Mouse (Mus musculus): ENCODE results near the gene Cfap126.
"Not testable (repeated sequence)": the region's sequence is repeated elsewhere in the genome, so short reads cannot be mapped to it uniquely, and the experiment has no call there.

Cfap126 gene

DNA sequence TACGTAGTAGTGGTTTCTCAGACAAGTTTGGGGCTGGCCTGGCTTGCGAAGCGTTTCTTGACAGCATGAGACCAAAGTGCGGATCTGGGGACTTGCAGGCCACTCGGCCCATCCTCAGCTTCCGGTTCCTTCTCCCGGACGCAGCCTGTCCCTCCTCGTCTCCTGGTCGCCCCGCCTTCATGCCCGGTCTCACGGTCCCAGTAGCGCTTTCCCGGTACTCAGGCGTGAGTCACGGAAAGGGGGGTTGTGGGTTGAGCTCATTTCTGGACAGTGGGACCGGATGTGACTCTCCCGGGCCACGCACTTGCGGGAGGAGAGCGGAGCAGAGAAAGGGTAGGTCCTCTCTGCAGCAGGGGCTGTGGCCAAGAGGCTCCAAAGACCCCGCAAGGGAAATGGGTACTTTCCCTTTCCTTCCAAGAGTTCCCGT lies at the start of gene Cfap126:
Gene Cfap126, plus strand, starts transcription at position 46 of the 427 bp plus-strand sequence.
- peak; percentile 72 to 86 for DNase-seq

GRCm38 (mm10) chr1:171064491-171065242 lies 49.1 kb upstream of the Cfap126 start, which contains the start of gene Fcgr3:
TSS of gene Fcgr3 (minus strand) at chr1:171064935.
- DNase-seq: peak; percentile 40 to 66

- DNase-seq: not testable (repeated sequence)
These were observed 48.5 kb upstream of the Cfap126 start for GRCm38 (mm10) chr1:171065243-171065587.

- DNase-seq: peak in 1 of 2 experiments; percentile 30
These were observed 48.0 kb upstream of the Cfap126 start for GRCm38 (mm10) chr1:171065768-171066167.

DNA sequence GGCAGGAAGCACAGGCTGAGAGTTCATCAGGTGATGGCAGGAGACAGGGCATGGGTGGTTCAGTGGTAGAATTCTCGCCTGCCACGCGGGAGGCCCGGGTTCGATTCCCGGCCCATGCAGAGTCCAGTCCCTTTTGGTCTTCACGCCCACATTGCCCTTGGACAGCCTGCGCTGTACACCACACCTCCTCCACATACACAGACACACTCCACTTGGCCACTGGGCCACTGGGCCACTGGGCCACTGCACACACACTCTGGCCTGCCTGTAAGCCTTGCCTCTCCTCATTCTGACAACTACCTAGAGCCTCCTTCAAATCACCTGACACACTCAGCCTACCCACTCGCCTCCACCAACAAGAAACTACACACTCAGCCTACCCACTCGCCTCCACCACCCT lies 47.1 kb upstream of the Cfap126 start:
- DNase-seq: not testable (repeated sequence)

DNA sequence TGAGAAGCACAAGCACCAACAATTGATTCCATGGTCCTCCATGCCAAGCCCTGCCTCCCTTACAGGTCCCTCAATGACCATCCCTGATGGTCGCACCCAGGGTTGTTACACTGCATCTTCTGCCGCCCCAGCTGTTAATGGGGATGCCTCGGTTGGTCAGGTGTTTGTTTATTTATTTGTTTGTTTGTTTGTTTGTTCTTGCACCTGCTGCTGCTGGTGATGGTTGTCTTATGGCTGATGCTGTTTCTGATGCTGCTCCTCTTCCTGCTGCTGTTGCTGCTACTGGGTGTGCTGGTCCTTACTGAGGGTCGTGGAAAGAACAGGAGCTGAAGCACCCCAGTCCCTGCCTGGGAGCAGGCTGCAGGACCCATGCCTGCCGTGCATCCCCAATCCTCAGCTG lies 45.8 kb upstream of the Cfap126 start:
- DNase-seq: not testable (repeated sequence)

DNA sequence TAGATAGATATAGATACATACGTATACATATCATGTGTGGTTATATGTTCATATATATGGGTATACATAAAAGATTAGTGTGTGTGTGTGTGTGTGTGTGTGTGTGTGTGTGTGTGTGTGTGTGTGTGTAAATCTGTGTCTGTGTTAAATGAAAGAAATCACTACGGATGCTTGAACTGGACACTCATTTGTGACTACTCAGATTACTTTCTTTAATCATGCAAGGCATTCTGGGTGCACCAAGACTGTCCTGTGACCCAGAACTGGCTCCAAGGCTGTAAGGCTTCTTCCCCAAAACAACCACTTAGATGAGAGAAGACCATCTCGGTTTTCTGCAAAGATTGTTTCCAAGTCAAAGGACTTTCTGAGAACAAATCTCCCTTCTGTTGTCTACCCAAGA lies 44.2 kb upstream of the Cfap126 start:
- DNase-seq: not testable (repeated sequence)

GRCm38 (mm10) chr1:171070879-171071278 lies 42.8 kb upstream of the Cfap126 start:
- not testable (repeated sequence) for DNase-seq

GRCm38 (mm10) chr1:171071726-171072125 lies 42.0 kb upstream of the Cfap126 start:
- DNase-seq: not testable (repeated sequence)

DNA sequence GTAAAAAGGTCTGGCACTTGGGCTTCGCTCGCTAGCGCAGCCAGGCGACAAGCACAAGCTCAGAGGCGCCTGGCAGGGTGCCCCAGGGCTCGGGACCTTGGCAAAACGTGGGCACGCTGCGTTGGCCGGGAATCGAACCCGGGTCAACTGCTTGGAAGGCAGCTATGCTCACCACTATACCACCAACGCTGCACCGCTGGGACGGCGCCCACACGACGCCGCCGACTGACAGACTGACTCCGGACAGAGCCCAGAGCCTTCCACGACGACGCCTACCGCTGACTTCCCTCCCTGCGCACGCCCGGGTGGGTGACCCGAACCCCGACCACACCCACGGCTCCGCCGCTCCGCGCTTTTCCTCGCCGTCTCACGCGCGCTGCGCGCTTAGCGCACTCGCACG lies 41.5 kb upstream of the Cfap126 start:
- not testable (repeated sequence) for DNase-seq

DNA sequence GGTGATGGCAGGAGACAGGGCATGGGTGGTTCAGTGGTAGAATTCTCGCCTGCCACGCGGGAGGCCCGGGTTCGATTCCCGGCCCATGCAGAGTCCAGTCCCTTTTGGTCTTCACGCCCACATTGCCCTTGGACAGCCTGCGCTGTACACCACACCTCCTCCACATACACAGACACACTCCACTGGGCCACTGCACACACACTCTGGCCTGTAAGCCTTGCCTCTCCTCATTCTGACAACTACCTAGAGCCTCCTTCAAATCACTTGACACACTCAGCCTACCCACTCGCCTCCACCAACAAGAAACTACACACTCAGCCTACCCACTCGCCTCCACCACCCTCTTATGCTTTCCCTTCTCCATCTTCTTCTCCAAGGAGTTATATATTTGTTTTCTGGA lies 39.4 kb upstream of the Cfap126 start:
- DNase-seq: peak in 1 of 2 experiments; percentile 3

- not testable (repeated sequence) for DNase-seq
These were observed 37.5 kb upstream of the Cfap126 start for GRCm38 (mm10) chr1:171076176-171076575.

DNA sequence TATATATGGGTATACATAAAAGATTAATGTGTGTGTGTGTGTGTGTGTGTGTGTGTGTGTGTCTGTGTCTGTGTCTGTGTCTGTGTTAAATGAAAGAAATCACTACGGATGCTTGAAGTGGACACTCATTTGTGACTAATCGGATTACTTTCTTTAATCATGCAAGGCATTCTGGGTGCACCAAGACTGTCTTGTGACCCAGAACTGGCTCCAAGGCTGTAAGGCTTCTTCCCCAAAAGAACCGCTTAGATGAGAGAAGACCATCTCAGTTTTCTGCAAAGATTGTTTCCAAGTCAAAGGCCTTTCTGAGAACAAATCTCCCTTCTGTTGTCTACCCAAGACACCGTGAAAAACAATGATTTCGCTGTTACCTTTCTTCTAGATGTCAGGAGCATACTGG lies 36.5 kb upstream of the Cfap126 start:
- not testable (repeated sequence) for DNase-seq

GRCm38 (mm10) chr1:171077955-171078354 lies 35.8 kb upstream of the Cfap126 start:
- not testable (repeated sequence) for DNase-seq

DNA sequence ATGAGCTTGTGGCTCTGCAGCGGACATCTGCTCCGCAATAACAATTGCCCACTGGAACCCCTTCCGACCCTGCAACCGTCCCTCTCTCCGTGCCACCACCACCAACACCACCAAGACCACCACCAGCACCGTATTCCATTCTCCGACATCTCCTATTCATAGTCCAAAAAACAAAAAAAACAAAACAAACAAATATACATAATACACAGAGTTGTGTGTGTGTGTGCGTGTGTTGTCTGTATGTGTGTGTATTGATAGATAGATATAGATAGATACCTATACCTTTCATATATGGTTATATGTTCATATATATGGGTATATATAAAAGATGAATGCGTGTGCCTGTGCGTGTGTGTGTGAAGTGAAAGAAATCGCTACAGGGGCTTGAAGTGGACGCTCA lies 35.3 kb upstream of the Cfap126 start:
- DNase-seq: not testable (repeated sequence)

- not testable (repeated sequence) for DNase-seq
These were observed 34.4 kb upstream of the Cfap126 start for GRCm38 (mm10) chr1:171079345-171079744.

DNA sequence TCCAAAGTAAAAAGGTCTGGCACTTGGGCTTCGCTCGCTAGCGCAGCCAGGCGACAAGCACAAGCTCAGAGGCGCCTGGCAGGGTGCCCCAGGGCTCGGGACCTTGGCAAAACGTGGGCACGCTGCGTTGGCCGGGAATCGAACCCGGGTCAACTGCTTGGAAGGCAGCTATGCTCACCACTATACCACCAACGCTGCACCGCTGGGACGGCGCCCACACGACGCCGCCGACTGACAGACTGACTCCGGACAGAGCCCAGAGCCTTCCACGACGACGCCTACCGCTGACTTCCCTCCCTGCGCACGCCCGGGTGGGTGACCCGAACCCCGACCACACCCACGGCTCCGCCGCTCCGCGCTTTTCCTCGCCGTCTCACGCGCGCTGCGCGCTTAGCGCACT lies 33.9 kb upstream of the Cfap126 start:
- not testable (repeated sequence) for DNase-seq

DNA sequence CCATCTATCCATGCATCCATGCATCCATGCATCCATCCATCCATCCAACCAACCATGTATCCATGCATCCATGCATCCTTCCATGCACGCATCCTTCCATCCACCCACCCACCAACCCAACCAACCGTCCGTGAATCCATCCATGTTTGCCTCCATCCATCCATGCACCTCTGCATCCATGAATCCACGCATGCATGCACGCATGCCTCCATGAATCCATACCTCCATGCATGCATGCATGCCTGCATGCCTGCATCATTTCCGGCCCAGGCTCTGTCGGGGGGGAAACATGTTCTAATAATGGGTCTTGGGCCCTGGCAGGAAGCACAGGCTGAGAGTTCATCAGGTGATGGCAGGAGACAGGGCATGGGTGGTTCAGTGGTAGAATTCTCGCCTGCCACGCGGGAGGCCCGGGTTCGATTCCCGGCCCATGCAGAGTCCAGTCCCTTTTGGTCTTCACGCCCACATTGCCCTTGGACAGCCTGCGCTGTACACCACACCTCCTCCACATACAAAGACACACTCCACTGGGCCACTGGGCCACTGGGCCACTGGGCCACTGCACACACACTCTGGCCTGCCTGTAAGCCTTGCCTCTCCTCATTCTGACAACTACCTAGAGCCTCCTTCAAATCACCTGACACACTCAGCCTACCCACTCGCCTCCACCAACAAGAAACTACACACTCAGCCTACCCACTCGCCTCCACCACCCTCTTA lies 32.0 kb upstream of the Cfap126 start:
- not testable (repeated sequence) for DNase-seq

DNA sequence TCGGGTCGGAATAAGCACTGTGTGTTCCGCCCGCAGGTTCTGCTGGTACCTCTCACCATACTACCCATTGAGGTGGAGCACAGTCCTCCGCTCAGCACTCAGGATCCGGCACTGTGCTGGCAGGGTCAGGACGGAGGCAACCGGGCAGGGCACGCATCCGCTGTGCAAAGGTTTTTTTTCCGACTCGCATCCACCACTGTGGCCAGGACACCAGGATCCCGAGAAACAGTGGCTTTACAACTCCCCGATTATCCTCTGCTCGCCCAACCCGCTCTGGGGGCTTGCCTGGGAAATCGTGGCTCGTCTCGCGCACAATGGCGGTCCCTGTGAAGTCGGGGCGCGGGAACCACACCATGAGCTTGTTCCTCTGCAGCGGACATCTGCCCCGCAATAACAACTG lies 28.0 kb upstream of the Cfap126 start:
- no peak for DNase-seq

- not testable (repeated sequence) for DNase-seq
These were observed 25.4 kb upstream of the Cfap126 start for GRCm38 (mm10) chr1:171088237-171088869.

DNA sequence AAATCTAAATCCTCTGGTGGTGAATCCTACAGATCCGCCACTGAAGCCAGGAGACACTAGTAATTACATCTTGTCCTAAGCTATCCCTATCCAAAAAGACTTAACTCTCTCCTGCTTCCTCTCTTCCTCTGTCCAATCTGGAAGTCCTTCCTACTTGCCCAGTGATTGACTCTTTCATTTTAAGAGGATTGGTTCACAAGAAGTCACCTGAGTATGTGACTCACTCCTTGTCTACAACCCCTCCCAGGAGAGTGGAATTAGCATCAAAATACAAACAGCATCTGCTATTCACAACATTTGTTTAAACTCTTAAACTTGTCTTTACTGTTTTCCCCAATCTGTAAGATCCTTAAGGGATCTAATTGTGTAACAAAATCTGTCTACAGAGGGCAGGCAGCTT lies 23.8 kb upstream of the Cfap126 start:
- no peak for DNase-seq

DNA sequence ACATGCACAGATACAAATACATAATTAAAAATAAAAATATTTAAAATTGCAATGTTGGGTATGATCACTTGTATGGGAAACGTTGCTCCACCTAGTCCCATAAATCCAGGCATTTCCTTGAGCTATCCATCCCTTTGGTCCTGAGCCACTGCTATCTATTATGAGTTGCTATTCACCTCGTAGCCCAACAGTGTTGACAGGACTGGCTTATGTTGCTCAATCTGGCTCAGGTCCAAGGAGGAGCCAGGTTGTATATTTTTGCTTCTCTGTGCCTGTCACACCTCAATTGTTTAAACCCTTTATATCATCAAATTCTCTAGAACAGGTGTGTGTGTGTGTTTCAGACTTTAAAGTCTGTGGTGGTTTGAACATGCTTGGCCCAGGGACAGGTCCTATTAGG lies 23.0 kb upstream of the Cfap126 start:
- no peak for DNase-seq

GRCm38 (mm10) chr1:171094424-171094823 lies 19.3 kb upstream of the Cfap126 start:
- DNase-seq: no peak
